Mouse (Mus musculus) spleen, postnatal 10 days (tissue): ENCODE measurements around the gene Celsr3.
A peak's percentile ranks its signal among the peaks of the same experiment; 100 is the strongest.

Experiments used
- DNase-seq, 2 experiments: peaks; one replicate each; pipeline ENCODE4 v3.0.0; 2021 to 2022; ENCODE audit warnings: low spot score in 2 of 2

Celsr3 gene

GRCm38 (mm10) chr9:108825820-108826699 is at the start of gene Celsr3:
Gene Celsr3, plus strand, starts transcription at chr9:108826320.
- DNase-seq: peak in 1 of 2 experiments; percentile 65

GRCm38 (mm10) chr9:108776614-108777013 is 49.5 kb upstream of the Celsr3 start:
- DNase-seq: no peak

GRCm38 (mm10) chr9:108777276-108777675 is 48.8 kb upstream of the Celsr3 start:
- DNase-seq: no peak

- no peak for DNase-seq
These were observed 45.2 kb upstream of the Celsr3 start for GRCm38 (mm10) chr9:108780959-108781358.

GRCm38 (mm10) chr9:108781891-108782290 is 44.2 kb upstream of the Celsr3 start:
- DNase-seq: no peak

- DNase-seq: no peak
These were observed 43.1 kb upstream of the Celsr3 start for GRCm38 (mm10) chr9:108782836-108783547.

GRCm38 (mm10) chr9:108783548-108784463 is 42.3 kb upstream of the Celsr3 start, which contains the start of gene Ip6k2:
Gene Ip6k2, plus strand, starts transcription at chr9:108783796.
- peak; percentile 88 to 96 for DNase-seq

GRCm38 (mm10) chr9:108785416-108785815 is 40.7 kb upstream of the Celsr3 start:
- no peak for DNase-seq

- no peak for DNase-seq
These were observed 39.6 kb upstream of the Celsr3 start for GRCm38 (mm10) chr9:108786494-108786893.

GRCm38 (mm10) chr9:108787080-108787479 is 39.0 kb upstream of the Celsr3 start:
- no peak for DNase-seq

- no peak for DNase-seq
These were observed 37.4 kb upstream of the Celsr3 start for GRCm38 (mm10) chr9:108788713-108789112.

- DNase-seq: no peak
These were observed 33.8 kb upstream of the Celsr3 start for GRCm38 (mm10) chr9:108792307-108792706.

GRCm38 (mm10) chr9:108792730-108793129 is 33.4 kb upstream of the Celsr3 start:
- DNase-seq: no peak

- DNase-seq: no peak
These were observed 30.8 kb upstream of the Celsr3 start for GRCm38 (mm10) chr9:108795281-108795680.

- peak; percentile 32 to 71 for DNase-seq
These were observed 30.4 kb upstream of the Celsr3 start for GRCm38 (mm10) chr9:108795762-108796161.

GRCm38 (mm10) chr9:108796351-108796981 is 29.7 kb upstream of the Celsr3 start:
- no peak for DNase-seq

- no peak for DNase-seq
These were observed 28.6 kb upstream of the Celsr3 start for GRCm38 (mm10) chr9:108797477-108797876.

- no peak for DNase-seq
These were observed 27.5 kb upstream of the Celsr3 start for GRCm38 (mm10) chr9:108798508-108799075.

- DNase-seq: no peak
These were observed 26.6 kb upstream of the Celsr3 start for GRCm38 (mm10) chr9:108799564-108799963.

GRCm38 (mm10) chr9:108805768-108806167 is 20.4 kb upstream of the Celsr3 start:
- no peak for DNase-seq

- no peak for DNase-seq
These were observed 19.7 kb upstream of the Celsr3 start for GRCm38 (mm10) chr9:108806379-108806778.
